Mouse (Mus musculus): ENCODE results near the gene Flad1. TPM values are rescaled to one million over a fixed set of nuclear protein-coding genes. Genes with fewer than 3 reads are reported as not detected.
A peak's percentile ranks its signal among the peaks of the same experiment; 100 is the strongest.

Gene Flad1
- polyA plus RNA-seq, 1 experiment from 2014 or later, result 28.8 TPM

DNA sequence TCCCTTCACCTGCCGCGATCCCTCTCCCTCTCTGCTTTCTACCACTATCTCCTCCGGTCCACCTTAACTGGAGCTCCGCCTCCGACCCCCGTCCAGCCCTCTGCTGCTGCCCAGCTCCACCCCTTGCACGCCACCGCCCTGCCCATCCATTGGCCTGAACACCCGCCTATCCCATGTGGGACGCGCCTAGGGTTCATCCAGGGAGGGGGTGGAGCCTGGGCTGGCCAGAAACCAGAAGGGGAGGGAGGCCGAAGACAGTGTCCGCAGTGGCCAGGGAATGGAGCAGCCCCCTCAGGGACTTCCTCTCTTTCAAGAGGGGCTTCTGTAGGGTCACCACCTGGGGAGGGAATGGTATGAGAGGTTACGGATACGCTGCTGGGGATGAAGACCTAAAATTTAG, 18.1 kb downstream of the Flad1 start:
- H3K4me1 ChIP-seq (replicated peaks; ENCODE audit: insufficient read depth, low read length), result peaks cover 26% of the 10 kb centered on the region
- peak; percentile 93 for ATAC-seq (replicated peaks; ENCODE audit: low FRiP score, low read depth)

DNA sequence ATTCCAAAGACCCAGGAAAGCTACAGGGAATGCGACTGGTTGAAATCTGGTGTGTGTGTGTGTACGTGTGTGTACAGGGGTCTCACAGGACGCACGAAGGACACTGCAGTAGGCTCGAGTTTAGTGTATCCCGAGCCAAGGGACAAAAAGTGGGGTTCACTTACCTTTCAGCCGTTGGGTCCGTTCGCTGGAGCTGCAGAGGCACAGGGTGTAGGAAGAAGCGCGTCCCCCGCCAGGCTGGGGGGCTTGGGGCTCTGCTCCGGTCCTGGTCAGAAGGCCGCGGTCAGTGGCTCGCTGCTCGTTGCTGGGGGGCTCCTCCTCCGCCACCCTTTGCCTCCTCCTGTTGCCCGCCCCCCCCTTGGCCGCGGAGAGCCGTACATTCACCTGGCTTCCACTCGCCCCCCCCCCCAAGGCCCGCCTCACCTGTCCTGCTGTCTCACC, 18.8 kb downstream of the Flad1 start:
- no peaks in the 10 kb centered on the region for H3K27me3 ChIP-seq (ENCODE audit: insufficient read depth, low read length)
- DNase-seq (ENCODE audit: low spot score) (peak; percentile 30), ATAC-seq (replicated peaks; ENCODE audit: low FRiP score, low read depth) (no peak)
- TF ChIP-seq CTCF (IDR thresholded peaks at IDR 0.05; ENCODE audit: low read depth), result no peak
- H3K9me3 ChIP-seq (replicated peaks; ENCODE audit: low read length), result no peaks in the 10 kb centered on the region
- peak overlapping the region; percentile 76 for H3K9ac ChIP-seq (ENCODE audit: low read depth, low read length)
- 0% methylated on average over 21 of the region's 24 CpGs for whole genome bisulfite sequencing
- H3K36me3 ChIP-seq (ENCODE audit: insufficient read depth, low read length), result no peaks in the 10 kb centered on the region
- peak overlapping the region; percentile 88 for H3K27ac ChIP-seq
- H3K4me3 ChIP-seq (replicated peaks; ENCODE audit: low read depth, low read length), result peak overlapping the region; percentile 51
- H3K4me1 ChIP-seq (replicated peaks; ENCODE audit: insufficient read depth, low read length), result peaks cover 26% of the 10 kb centered on the region
- H3K4me2 ChIP-seq (ENCODE audit: low read length), result peak overlapping the region; percentile 99

More for the DNA sequence above, 18.1 kb downstream of the Flad1 start:
- H3K4me2 ChIP-seq (ENCODE audit: low read length), result peak overlapping the region; percentile 99
- no peaks in the 10 kb centered on the region for H3K9me3 ChIP-seq (replicated peaks; ENCODE audit: low read length)
- peak overlapping the region; percentile 91 for H3K27ac ChIP-seq
- peak; percentile 99 for DNase-seq (ENCODE audit: low spot score)
- peak overlapping the region; percentile 51 for H3K4me3 ChIP-seq (replicated peaks; ENCODE audit: low read depth, low read length)
- no peaks in the 10 kb centered on the region for H3K36me3 ChIP-seq (ENCODE audit: insufficient read depth, low read length)
- H3K27me3 ChIP-seq (ENCODE audit: insufficient read depth, low read length), result no peaks in the 10 kb centered on the region
- TF ChIP-seq CTCF (IDR thresholded peaks at IDR 0.05; ENCODE audit: low read depth), result no peak; the same call in 1 of the 2 replicates
- peak overlapping the region; percentile 76 for H3K9ac ChIP-seq (ENCODE audit: low read depth, low read length)
- under 1% methylated on average over 15 of the region's 15 CpGs for WGBS

DNA sequence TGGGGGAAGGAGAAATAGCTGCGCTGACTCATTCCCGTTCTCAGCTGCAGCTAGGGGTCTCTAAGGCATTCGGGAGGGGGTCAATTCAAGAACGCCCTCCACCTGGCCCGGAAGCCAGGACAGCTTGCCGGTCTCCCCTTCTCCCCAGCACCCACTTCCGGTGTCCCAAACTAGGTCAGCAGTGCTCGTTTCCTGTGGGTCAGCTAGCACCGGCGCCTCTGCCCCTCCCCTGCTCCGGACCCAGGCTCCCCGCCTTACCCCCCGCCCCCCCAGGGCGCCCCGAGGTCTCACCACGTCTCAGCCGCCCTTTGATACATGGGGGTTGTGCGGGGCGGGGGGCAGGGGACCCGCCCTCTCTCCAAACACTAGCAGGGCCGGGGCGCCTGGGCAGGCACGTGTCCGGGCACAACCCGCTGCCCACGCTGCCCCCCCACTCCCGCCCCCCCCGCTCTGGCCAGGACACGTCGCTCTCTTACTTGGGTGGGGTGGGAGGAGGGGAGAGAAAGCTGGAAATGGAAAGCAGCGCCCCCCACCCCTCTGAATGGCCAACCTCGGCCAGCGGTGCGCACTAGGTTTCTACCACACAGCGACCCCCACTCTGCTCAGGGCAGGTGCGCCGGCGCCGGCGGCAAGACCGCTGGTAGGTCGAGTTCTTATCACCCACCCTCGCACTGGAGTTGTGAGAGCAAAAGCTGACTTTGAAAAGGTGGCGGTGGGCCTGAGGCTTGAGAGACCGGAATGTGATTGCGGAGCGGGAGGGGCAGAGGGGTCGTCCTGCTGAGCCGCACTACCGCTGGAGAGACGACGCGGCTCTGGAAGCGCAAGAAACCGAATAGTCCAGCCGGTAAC, 19.8 kb downstream of the Flad1 start:
- under 1% methylated on average over 56 of the region's 56 CpGs for WGBS
- Histone ChIP-seq H3K36me3 (ENCODE audit: insufficient read depth, low read length) (no peaks in the 10 kb centered on the region), H3K27me3 (ENCODE audit: insufficient read depth, low read length) (no peaks in the 10 kb centered on the region), H3K4me2 (ENCODE audit: low read length) (peak overlapping the region; percentile 99), H3K9me3 (replicated peaks; ENCODE audit: low read length) (no peaks in the 10 kb centered on the region), H3K4me1 (replicated peaks; ENCODE audit: insufficient read depth, low read length) (peaks cover 33% of the 10 kb centered on the region), H3K4me3 (replicated peaks; ENCODE audit: low read depth, low read length) (peak overlapping the region; percentile 51), H3K9ac (ENCODE audit: low read depth, low read length) (peak overlapping the region; percentile 76), H3K27ac (peak overlapping the region; percentile 88)
- peak; percentile 63 for DNase-seq (ENCODE audit: low spot score)
- no peak for TF ChIP-seq CTCF (IDR thresholded peaks at IDR 0.05; ENCODE audit: low read depth)
- no peak for ATAC-seq (replicated peaks; ENCODE audit: low FRiP score, low read depth)

DNA sequence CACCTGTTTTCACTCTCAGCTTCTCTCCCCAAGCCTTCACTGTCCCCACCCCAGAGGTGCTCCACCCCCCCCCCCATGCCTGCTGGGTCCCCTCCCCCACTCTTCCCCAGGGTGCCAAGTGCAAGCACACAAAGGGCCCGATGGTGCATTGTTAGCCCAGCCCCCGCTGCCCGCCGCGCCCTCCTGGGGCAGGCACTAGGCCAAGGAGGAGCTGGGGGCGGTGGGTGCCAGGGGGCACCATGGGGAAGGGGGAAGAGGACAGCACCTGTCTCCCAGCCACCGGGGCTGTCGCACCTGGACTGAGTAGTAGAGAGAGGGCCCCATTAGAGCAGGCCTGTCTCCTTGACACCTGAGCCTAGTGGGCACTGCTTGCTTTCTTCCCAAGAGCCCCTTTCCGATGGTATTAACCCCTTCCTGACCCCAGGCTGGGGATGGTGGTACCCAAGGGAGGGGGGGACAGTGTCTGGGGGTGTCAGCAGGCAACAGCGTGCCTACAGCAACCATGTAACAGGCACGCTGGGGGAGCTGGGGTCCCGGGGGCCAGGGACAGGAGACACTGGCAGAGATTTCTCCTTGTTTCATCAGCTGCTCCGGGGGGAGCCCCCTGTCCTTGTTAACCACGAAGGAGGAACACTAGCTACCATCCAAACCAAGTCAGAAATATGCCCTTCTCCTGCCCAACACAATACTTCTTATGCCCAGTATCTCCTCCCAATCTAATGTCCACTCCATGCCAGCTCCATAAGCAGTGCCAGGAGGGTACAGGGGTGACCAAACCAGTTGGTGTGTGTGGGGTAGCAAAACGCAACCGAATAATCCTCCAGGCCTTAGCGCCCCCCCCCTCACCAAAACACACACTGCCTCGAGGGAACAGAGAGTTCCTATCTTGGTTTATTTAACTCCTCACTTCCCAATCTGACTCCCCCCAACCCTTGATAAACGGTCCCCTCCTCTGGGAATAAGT, 20.7 kb downstream of the Flad1 start:
- H3K4me1 ChIP-seq (replicated peaks; ENCODE audit: insufficient read depth, low read length), result peaks cover 30% of the 10 kb centered on the region
- no peaks in the 10 kb centered on the region for H3K27me3 ChIP-seq (ENCODE audit: insufficient read depth, low read length)
- H3K9me3 ChIP-seq (replicated peaks; ENCODE audit: low read length), result no peaks in the 10 kb centered on the region
- peak overlapping the region; percentile 51 for H3K4me3 ChIP-seq (replicated peaks; ENCODE audit: low read depth, low read length)
- peak overlapping the region; percentile 99 for H3K4me2 ChIP-seq (ENCODE audit: low read length)
- TF ChIP-seq CTCF (IDR thresholded peaks at IDR 0.05; ENCODE audit: low read depth), result no peak
- ATAC-seq (replicated peaks; ENCODE audit: low FRiP score, low read depth) (no peak), DNase-seq (ENCODE audit: low spot score) (no peak)
- H3K36me3 ChIP-seq (ENCODE audit: insufficient read depth, low read length), result no peaks in the 10 kb centered on the region
- H3K9ac ChIP-seq (ENCODE audit: low read depth, low read length), result peak overlapping the region; percentile 76
- peak overlapping the region; percentile 88 for H3K27ac ChIP-seq
- 15% methylated on average over 19 of the region's 19 CpGs for WGBS

DNA sequence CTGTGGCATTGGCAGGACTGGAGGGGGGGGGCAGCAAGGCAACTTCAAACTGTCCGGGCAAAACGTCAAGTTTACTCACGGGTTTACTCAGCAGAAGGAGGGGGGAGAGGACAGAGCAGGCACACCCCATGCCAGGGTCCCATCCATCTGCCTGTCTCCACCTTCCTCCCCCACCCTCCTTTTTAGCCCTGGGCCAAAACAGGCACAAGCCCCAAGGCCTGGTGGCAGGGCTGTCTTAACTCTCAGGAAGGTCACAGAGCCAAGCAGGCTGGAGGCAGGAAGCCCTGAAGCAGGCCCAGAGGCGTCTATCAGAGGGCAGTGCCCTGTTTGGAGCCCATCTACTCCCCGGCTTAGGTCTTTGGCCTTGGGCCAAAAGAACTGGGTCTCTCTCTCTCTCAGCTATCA, 21.6 kb downstream of the Flad1 start:
- H3K27me3 ChIP-seq (ENCODE audit: insufficient read depth, low read length), result no peaks in the 10 kb centered on the region
- 0 out of 2 replicates have a peak overlapping the region, but pooled peaks have one; percentile 99 for H3K4me2 ChIP-seq (ENCODE audit: low read length)
- ATAC-seq (replicated peaks; ENCODE audit: low FRiP score, low read depth), result no peak
- DNase-seq (ENCODE audit: low spot score), result no peak
- H3K36me3 ChIP-seq (ENCODE audit: insufficient read depth, low read length), result no peaks in the 10 kb centered on the region
- peaks cover 25% of the 10 kb centered on the region; the same call in 1 of the 2 replicates for H3K4me1 ChIP-seq (replicated peaks; ENCODE audit: insufficient read depth, low read length)
- 0 out of 2 replicates have a peak overlapping the region, but pooled peaks have one; percentile 88 for H3K27ac ChIP-seq
- no peaks in the 10 kb centered on the region for H3K9me3 ChIP-seq (replicated peaks; ENCODE audit: low read length)
- H3K4me3 ChIP-seq (replicated peaks; ENCODE audit: low read depth, low read length), result no peak overlapping the region
- no peak overlapping the region for H3K9ac ChIP-seq (ENCODE audit: low read depth, low read length)
- no peak for TF ChIP-seq CTCF (IDR thresholded peaks at IDR 0.05; ENCODE audit: low read depth)
- 55% methylated on average over 5 of the region's 5 CpGs for WGBS

Measured in kidney, postnatal 0 days (tissue).